Mouse (Mus musculus) megakaryocyte, embryonic 14.5 days (primary cell): ENCODE results near the gene Gm1043.

Experiments used
- FLI1 ChIP-seq: IDR thresholded peaks from 2 replicates; pipeline ENCODE4 v1.6.1; 2012; ENCODE audit warnings: low read length, inconsistent platforms, mixed read lengths
- GATA1 ChIP-seq: IDR thresholded peaks from 3 replicates; pipeline ENCODE4 v1.6.1; 2012; ENCODE audit warnings: mixed read lengths, low read length, inconsistent platforms, borderline replicate concordance

DNA sequence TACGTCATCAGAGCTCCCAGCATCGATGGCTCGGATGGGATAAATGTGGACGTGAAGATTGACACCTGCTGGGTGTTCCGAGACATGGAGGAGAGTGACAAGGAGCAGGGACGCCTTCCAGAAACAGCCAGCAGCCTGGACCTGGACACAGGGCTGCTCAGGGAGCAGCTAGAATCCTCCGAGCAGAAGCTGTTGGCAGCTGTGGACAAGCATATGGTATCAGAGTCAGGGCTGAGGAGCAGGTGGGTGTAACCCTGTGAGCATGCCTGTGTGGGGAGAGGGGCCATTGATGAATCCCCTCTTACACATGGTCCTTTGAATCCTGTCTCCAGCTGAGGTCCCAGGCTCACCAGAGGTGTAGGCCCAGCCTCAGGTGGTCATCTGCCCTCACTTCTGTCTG lies 69.3 kb downstream of the Gm1043 start:
- TF ChIP-seq GATA1 (no peak), FLI1 (no peak)
